Mouse (Mus musculus) forebrain, embryonic 16.5 days (tissue): ENCODE measurements at regions not wholly inside any gene's neighbourhood (a gene's known extent, or its start where the extent isn't known, plus 50 kb on each side); places are given as distances from the start of the nearest gene placed in this dataset.

Experiments used
- ATAC-seq: fragments of 200-750 bp; cut with Nextera tagmentation; 2 replicates; pipeline ENCODE4 v1.8.0; 2017; ENCODE audit warnings: mild to moderate bottlenecking, moderate library complexity
- H3K27ac ChIP-seq: fragments of 300-500 bp; sonication (generic); 2 replicates; pipeline ENCODE4 v1.5.1; 2014; ENCODE audit warnings: low read length, control low read depth
- H3K27me3 ChIP-seq: fragments of 300-500 bp; sonication (generic); replicated peaks from 2 replicates; pipeline ENCODE4 v1.6.1; 2014; ENCODE audit warnings: low read length; ENCODE audit not compliant: control insufficient read depth, insufficient read depth
- H3K36me3 ChIP-seq: fragments of 300-500 bp; sonication (generic); 2 replicates; pipeline ENCODE4 v1.6.1; 2014; ENCODE audit not compliant: control insufficient read depth, insufficient read depth
- H3K4me1 ChIP-seq: fragments of 300-500 bp; sonication (generic); replicated peaks from 2 replicates; pipeline ENCODE4 v1.6.1; 2014; ENCODE audit warnings: low read length; ENCODE audit not compliant: control insufficient read depth, insufficient read depth
- H3K4me2 ChIP-seq: fragments of 300-500 bp; sonication (generic); 2 replicates; pipeline ENCODE4 v1.6.1; 2014; ENCODE audit warnings: mild to moderate bottlenecking, low read length, control low read depth
- H3K4me3 ChIP-seq: fragments of 300-500 bp; sonication (generic); replicated peaks from 2 replicates; pipeline ENCODE4 v1.5.1; 2014; ENCODE audit warnings: mild to moderate bottlenecking, low read length, control low read depth
- H3K9ac ChIP-seq: fragments of 300-500 bp; sonication (generic); replicated peaks from 2 replicates; pipeline ENCODE4 v1.6.1; 2014; ENCODE audit warnings: low read depth, low read length, control low read depth
- H3K9me3 ChIP-seq: fragments of 300-500 bp; sonication (generic); 2 replicates; pipeline ENCODE4 v1.6.1; 2016; ENCODE audit warnings: low read length; ENCODE audit not compliant: control insufficient read depth
- WGBS: fragments of 180-500 bp; shearing (Covaris S2); extraction: QIAGEN DNeasy Blood & Tissue Kit; methylation state at CpG from one replicate; pipeline ENCODE4 v1.1.7; 2014; 5-methylcytosine and 5-hydroxymethylcytosine counted together

DNA sequence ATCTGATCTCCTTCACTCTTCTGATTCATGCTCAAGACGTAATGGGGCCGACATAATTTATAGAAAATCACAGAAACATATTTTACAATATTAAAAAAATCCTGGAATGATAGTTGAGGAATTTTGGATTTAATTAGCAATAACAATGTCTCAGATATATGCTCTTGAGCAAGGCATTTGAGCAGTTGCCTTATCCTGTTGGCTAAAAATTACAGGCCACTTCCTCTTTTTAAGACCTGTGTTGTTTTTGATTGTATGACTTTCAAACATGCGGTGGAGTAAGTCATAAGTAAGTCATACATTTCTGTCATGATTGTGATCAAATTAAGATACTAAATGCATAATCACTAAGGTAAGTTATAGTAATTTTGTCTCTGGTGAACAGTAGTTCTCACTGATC, 387.5 kb downstream of the Nxph1 start:
- Histone ChIP-seq H3K4me2 (no peak overlapping the region), H3K9ac (no peak overlapping the region), H3K9me3 (no peaks in the 10 kb centered on the region), H3K4me3 (no peak overlapping the region), H3K36me3 (no peaks in the 10 kb centered on the region), H3K4me1 (no peaks in the 10 kb centered on the region), H3K27ac (no peak overlapping the region), H3K27me3 (no peaks in the 10 kb centered on the region)
- WGBS = 90% methylated on average over 3 of the region's 3 CpGs
- ATAC-seq = no peak

DNA sequence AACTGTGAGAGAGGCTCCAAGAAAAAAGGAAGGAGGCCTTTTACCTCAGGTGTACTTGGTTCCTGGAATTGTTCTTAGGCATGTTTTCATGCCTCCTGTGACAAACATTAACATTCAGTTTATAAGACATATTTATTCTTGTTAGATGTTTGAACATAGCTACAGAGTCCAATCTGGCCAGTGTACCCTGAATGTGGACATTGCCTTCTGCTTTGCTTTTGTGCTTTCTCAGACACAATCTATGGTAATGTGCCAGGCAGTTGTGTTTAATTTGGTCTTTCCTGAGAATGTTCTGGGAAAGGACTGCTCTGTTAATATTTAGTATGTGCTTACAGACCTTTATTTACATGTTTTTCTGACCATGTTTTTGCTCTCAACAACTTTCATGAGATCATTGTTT, 436.0 kb downstream of the Nxph1 start:
- Histone ChIP-seq H3K4me3 (no peak overlapping the region), H3K9ac (no peak overlapping the region), H3K4me1 (no peaks in the 10 kb centered on the region), H3K27me3 (no peaks in the 10 kb centered on the region), H3K36me3 (no peaks in the 10 kb centered on the region), H3K27ac (no peak overlapping the region), H3K4me2 (no peak overlapping the region), H3K9me3 (no peaks in the 10 kb centered on the region)
- ATAC-seq = no peak

DNA sequence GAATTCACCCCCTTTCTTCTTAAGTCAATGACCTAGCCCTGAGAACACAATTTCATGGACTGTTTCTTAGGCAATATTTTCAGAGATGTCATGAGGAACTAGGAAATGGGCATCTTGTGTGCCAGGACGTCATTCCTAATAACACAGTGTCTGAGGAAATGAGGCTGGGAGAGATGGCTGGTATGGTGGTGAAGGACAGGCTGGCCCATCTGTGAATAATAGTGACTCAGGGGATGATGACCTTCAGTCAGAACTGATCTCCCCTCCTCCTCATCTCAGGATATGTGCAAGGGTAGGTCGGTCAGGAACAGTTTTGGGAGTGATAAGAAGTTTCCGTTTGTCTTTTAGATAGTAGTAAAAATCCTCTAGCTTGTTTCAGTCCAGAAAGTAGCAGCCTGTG, 449.8 kb downstream of the Nxph1 start:
- no peak overlapping the region for H3K4me3 ChIP-seq
- H3K36me3 ChIP-seq = no peaks in the 10 kb centered on the region
- no peaks in the 10 kb centered on the region for H3K27me3 ChIP-seq
- 80% methylated on average over 3 of the region's 3 CpGs for WGBS
- no peaks in the 10 kb centered on the region for H3K9me3 ChIP-seq
- no peaks in the 10 kb centered on the region for H3K4me1 ChIP-seq
- H3K9ac ChIP-seq = no peak overlapping the region
- ATAC-seq = no peak
- no peak overlapping the region for H3K4me2 ChIP-seq
- no peak overlapping the region for H3K27ac ChIP-seq

DNA sequence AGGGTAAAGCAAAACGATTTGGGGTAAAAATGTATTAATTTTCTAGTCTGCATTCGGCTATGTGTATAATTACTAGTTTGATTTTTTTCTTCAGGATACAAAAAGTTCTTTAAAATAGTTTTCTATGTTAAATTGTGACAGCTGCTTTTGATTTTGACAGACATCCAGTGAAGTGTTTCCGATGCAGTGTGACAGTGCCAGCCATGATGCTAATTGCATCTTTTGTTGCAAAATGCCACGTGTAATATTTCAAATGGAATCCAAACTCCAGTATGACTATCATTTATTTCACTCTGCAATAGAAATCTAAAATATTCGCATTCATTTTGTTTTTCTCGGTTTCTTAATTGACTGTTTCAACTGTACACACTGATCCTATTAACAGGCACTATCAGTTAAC, 457.8 kb downstream of the Nxph1 start:
- Histone ChIP-seq H3K4me1 (no peaks in the 10 kb centered on the region), H3K4me2 (no peak overlapping the region), H3K9me3 (no peaks in the 10 kb centered on the region), H3K36me3 (no peaks in the 10 kb centered on the region), H3K4me3 (no peak overlapping the region), H3K9ac (no peak overlapping the region), H3K27ac (no peak overlapping the region), H3K27me3 (no peaks in the 10 kb centered on the region)
- 45% methylated on average over 6 of the region's 6 CpGs for WGBS
- peak; percentile 64 for ATAC-seq
